Mouse (Mus musculus) thymus, postnatal 4 days (tissue): ENCODE results near the gene Haus5.
A peak's percentile ranks its signal among the peaks of the same experiment; 100 is the strongest.

ENCODE experiments used
- DNase-seq: peaks from one replicate; pipeline ENCODE4 v3.0.0; 2021

The Haus5 gene

DNA sequence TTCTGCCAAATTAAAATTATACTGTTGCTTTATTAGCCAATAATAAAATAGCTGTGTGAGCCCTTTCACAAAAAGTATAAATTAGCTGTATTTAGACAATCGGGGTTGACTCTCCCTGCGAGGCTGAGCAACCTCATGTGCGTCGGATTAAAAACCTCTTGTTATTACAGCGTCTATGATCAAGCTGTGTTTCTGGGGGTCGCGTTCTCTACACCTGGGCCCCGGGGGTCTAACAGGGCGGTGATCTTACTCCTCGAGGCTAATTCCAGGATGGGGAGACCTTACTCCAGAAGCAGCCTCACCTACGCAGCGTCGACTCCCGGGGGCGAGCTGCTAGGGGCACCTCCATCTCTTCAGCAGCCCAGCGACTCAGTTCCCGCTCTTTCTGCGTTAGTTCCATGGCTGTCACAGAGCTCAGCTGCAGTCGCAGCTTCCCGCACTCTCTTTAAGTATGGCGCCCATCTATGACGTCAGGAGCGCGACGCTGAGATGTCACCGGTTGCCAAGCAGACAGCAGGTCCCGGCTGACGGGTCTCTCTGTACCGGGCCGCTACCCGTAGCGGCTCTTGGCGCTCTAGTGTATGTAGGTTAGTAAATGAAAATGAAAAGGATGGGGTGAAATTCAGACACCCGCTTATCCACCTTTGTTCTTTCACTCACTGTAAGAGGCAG lies at the start of gene Haus5:
Gene Haus5 (minus strand): TSS at position 466 of the 672 bp plus-strand sequence.
- peak; percentile 94 for DNase-seq

DNA sequence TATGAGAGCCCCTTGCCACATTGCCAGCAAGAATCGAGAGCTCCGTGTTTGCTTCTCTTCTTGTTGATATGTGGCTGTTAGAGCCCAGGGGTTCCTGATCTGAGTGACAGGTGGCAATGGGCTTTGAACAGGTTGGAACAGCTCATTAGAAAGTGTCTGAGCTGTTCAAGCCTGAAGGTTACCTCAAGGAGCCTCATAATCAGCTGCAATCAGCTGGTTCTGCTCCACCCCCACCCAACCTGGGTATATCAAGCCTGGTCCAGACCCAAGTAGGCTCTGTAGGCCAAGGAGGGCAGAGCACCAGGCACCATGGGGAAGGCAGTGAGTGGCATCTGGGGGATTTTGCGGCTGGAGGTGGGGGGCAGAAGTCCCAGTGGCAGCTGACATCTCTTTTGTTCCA lies 47.1 kb upstream of the Haus5 start, which contains the start of gene Atp4a:
Gene Atp4a (plus strand): TSS at position 268 of the 400 bp plus-strand sequence.
- no peak for DNase-seq

DNA sequence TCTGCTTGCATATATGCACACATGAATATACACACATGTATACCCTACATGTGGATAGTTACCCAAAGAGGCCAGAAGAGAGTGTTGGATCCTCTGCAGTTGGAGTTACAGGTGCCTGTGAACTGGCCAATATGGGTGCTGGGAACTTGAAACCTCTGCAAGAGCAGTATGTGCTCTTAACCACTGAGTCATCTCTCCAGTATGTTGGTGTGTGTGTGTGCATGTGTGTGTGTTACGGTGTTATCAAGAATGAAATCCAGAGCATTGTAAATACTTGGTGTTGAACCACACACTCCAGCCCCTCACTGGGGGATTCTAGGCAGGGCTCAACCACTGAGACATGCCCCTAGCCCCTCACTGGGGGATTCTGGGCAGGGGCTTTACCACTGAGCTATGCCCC lies 42.6 kb upstream of the Haus5 start:
- DNase-seq = no peak

DNA sequence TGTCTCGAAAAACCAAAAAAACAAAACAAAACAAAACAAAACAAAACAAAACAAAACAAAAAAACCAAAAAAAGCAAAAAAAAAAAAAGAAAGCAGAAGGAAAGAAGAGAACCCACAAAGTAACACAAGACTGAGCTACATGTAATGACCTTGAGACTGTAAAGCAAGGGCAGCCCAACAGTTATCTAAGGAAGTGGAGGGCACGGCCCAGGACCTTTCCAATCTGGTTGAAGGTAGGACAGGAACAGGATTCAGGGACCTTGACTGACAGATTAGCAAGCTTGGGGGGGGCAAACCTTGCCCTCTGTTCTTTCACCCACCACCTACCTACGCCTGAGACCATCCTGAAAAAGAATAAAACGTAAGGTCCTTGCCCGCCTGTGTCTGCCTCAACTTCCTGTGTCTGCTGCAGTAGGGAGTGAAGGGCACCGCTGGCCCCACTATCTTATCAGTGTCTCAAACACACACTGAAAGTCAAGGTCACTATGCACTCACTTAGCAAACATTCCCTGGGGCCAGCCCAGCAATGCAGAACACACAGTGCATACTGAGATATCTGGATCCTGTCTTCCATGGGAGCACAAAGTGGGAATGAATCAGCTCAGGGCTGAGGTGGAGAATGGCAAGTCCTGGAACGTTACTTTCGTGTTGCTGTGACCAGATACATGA lies 41.6 kb upstream of the Haus5 start:
- no peak for DNase-seq

DNA sequence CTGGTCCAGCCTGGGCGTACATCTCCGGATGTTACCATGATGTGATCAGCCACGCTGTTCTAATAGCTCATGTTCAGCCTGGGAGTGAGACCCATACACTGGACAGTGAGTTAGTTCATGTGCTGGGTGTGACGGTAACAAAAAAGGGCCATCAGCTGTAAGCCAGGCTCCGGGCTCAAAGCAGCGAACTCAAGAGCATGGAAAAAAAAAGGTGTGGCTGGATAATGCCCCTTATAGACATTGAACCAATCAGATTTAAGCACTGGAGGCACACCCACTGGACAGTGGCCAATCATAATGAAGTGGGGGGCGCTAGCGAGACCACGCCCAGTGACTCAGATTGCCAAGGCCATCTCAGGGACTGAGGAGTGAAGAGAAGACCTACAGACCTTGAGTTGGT lies 33.8 kb upstream of the Haus5 start, which contains the start of gene 2200002J24Rik:
Gene 2200002J24Rik (plus strand): TSS at position 338 of the 400 bp plus-strand sequence.
- peak; percentile 27 for DNase-seq

DNA sequence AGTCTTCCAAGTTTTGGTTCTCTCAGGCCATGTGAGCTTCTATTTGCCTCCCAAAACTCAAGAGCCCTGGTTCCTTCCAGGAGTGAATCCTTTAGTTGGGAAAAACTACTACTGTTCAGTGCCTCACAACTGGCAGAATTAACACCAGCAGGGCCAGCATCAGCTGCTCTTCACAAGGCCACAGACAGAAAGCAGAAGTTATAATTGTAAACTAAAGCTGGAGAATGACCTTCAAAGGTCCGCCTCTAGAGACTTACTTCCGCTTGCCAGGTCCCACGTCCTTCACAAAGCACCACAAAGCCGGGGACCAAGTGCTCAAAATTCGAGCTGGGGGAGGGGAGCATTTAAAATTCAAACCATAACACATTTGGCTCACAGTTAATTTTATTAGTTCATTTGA lies 33.3 kb upstream of the Haus5 start:
- DNase-seq = no peak

DNA sequence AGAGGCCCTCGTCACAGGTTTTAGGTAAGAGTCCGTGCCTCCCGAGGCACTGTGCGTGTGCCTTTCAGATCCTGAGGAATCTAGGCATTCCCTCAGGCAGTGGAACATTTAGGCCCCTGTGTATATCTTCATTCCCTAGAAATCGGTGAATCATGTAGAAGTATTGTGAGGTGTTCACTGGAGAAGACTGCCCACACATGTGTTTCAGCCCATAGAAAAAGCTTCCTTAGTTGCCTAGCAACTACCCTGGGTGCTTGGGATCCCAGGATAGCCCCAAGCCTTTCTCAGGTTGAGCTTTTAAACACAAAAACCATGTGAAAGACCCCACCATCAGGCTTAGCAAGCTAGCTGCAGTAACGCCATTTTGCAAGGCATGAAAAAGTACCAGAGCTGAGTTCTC lies 23.5 kb upstream of the Haus5 start:
- DNase-seq = no peak

DNA sequence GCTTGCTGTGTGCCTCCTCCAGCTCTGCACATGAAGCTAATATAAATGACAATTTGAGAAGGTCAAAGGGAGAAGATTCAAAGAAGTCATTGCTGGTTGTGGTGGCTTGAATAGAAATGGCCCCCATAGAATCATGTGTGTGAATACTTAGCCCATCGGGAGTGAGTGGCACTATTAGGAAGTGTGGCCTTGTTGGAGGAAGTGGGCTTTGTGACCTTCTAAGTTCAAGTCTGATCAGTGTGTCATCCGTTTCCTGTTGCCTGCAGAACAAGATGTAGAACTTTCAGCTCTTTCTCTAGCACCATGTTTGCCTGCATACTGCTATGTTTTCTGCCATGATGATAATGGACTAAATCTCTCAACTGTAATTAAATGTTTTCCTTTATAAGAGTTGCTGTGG lies 18.6 kb upstream of the Haus5 start:
- DNase-seq = no peak

DNA sequence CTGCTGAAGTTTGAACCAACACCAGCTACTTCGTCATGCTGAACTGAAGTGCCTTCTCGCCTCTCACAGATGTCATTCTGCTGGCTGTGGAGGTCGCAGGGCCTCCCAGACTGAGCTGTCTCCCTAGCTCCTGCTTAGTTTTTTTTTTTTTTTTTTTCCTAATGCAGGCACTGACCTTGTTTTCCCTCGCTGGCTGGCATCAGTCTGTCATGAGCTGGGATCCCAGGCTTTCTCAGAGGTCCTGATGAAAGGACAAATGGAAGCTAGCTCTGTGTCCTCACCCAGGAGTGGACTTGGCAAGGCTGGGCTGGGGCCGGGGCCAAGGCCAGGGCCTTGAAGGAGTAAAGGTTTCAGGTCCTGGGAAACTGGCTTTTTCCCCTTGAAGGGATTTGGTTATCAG lies 17.1 kb upstream of the Haus5 start:
- no peak for DNase-seq

DNA sequence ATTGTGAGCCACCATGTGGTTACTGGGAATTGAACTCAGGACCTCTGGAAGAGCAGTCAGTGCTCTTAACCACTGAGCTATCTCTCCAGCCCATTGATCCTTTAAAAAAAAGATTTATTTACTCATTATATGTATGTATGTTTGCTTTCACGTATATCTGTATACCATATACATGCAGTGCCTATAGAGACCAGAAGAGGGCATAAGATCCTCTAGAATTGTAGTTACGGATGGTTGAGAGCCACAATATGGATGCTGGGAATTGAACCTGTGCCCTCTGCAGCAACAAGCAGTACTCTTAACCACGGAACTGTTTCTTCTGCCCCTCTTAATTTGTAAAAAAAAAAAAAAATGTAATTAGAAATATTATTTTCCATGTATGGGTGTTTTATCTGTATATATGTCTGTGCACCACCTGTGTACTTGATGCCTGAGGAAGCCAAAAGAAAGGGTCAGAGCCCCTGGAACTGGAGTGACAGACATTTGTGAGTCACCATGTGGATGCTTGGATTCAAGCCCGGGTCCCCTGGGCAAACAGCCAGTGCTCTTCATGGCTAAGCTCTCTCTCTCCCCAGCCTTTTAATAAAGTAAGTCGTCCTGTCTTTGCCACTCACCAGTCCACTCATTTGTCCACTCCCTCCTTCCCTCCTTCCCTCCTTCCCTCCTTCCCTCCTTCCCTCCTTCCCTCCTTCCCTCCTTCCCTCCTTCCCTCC lies 13.6 kb upstream of the Haus5 start:
- DNase-seq = no peak

DNA sequence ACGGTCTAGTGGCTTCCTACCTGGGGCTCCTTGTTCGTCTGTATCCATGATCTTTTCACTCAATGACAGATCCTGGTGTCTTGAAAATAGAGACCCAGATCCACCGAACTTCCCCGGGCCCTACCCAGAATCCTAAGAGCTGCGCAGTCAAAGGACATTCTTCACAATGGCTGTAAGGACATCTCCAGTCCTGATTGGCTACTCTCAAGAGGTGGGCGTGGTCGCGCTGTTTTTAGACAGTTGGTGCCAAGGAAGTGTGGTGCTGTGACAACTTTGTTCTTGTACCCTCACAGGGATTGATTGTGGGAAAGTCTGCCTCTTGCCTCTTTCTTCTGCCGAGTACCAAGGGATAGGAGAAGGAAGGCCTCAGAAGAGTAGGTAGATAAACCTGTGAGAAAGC lies 6.7 kb upstream of the Haus5 start, which contains the start of gene Pmis2:
Gene Pmis2 (minus strand): TSS at position 126 of the 400 bp plus-strand sequence.
- no peak for DNase-seq

DNA sequence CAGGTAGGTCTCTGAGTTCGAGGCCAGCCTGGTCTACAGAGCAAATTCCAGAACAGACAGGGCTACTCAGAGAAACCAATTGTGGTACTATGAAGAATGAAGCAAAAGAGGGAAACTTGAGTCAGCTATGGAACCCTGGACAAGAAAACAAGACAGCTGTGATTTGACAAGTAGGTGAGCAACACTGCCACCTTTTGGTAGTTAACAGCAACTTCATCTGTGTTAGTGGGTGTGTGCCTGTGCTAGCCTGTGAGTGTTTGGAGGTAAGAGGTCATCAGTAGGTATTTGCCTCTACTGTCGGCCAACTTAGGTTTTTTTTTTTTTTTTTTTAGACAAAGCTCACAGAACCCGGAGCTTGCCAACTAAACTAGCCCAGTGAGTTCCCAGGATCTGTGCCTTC lies 4.4 kb upstream of the Haus5 start:
- DNase-seq = no peak

DNA sequence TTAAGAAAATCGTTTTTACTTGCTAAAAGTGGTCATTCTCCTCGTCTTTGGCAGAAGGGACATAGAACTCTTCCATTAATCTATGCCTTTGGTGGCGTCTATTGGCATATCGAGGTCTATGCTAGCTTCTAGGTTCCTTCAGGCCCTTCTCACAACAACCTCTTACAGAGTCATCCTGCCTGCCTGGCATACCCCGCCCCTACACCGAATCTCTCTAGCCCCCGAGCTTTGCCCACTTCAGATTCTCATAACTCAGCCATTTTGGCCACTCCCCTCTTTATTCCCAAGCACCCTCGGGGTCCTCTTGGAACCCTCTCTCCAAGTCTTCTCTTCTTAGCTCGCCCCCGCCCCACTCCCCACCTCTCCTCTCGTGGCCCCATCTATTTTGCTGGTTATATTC lies 527 bp upstream of the Haus5 start:
- DNase-seq = peak; percentile 28

DNA sequence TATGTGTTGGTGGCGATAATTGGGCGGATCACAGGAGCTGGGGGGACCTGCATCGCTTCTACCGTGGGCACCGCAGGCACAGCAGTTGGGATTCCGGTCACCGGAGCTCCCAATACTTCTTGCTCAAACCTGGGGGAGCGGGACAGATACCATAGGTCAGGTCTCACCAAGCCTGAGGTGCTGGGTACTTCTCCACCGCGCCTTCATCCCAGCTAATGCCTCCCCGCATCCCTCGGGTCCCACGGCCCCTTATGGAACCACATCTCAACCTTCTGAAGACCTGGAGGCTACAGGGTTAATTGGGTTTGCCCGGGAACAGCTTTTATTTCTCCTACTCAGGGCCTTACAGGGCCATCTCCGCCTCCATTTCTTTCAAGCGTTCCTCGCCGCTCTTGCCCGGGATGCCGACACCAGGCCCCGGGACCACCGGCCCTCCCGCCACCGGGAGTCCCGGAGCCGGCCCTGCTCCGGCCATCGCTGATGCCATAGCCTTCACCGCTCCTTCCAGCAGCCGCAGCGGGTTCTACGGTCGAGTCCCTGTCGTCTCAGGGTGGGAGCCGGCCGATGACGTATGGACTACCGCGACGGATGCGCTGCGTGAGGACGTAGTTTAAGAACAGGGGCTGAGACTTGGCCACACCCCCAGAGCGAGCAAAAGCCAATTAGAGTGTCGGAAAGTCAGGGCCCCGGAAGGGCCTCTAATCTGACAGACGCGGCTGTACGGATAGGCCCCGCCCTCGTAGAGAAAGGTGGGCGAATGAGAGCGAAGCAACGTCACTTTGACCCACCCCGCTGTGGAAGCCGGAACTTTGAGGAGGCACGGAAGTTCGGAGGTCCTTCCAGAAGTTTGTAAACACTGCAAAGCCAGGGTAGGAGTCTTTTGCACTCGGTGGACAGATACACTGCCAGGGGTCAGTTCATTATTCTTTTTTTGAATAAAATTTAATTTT lies 14.9 kb downstream of the Haus5 start, which contains the start of gene Rbm42:
Gene Rbm42 (minus strand): TSS at position 727 of the 950 bp plus-strand sequence.
- peak; percentile 97 for DNase-seq

DNA sequence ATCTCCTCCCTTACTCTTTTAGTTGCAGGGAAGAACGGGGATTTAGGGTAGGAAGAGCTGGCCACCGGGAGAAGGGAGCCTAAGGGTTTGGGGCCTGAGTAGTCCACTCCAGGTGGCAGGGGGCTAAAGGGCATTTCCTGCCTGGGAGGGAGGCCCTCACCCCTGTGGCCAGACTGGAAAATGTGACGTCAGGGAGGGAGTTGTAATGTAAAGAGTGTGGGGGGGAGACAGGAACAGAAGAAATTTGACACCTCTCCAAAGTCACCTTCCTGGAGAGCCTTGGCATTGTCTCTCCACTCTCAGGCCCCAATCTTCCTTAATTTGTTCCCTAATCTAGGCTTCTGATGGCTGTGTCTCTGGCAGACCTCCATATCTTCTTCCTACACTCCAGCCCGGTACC lies 25.7 kb downstream of the Haus5 start:
- DNase-seq = no peak

DNA sequence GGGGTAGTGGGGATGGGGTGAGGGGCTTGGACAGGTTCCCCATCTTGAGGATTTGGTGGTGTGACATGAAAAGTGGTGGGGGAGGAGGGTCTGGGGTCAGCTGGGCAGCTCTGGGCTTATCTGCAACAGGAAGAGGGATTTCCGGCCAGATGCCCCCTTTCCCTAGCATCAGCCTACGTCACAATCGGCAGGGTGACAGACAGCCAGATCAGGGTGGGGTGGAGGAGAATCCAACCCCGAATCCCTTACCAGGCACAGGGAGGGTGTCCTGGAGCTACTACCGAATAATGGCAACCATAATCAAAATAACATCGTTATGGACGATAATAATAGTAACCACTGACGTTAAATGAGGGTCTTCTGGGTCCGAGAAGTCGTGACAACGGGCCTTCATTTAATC lies 28.4 kb downstream of the Haus5 start:
- no peak for DNase-seq

DNA sequence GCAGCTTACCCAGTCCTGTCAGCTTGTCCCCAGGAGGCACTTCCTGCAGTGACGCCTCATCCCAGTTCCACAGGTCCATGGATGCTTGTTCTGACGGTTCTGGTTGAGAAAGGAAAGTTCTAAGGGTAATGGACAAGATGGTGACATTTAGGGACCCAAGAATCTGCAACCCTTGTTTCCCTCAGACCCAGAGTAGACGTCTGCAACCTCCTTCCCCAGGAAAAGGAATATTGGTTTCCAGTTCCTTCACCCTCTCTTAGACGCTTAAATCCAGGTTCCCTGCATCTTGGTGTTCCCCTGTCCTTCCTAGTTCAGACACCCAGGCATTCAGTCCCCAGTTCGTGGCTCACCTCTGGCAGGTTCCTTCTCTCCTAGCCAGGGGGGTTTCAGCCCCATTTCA lies 29.0 kb downstream of the Haus5 start, which contains the start of gene Etv2:
Gene Etv2 (minus strand): TSS at position 101 of the 400 bp plus-strand sequence.
- no peak for DNase-seq

DNA sequence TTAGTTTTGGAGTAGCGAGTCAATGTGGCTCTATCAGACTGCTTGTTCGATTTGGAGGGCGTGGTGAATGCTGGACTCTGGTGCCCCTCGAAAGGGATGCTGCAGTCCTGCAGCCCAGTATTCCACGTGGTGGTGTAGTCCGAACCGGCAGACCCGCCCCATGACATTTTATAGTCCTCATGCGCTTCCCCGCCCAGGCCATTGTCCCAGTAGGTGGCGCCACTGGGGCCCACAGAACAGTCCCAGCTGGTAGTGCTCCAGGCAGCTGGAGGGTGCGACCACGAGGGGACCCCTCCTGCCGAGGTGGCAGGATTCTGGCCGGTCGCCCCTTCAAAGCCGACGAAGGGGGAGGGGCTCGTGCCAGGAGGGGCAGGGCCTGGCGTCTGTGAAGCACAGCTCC lies 30.2 kb downstream of the Haus5 start:
- peak; percentile 87 for DNase-seq

DNA sequence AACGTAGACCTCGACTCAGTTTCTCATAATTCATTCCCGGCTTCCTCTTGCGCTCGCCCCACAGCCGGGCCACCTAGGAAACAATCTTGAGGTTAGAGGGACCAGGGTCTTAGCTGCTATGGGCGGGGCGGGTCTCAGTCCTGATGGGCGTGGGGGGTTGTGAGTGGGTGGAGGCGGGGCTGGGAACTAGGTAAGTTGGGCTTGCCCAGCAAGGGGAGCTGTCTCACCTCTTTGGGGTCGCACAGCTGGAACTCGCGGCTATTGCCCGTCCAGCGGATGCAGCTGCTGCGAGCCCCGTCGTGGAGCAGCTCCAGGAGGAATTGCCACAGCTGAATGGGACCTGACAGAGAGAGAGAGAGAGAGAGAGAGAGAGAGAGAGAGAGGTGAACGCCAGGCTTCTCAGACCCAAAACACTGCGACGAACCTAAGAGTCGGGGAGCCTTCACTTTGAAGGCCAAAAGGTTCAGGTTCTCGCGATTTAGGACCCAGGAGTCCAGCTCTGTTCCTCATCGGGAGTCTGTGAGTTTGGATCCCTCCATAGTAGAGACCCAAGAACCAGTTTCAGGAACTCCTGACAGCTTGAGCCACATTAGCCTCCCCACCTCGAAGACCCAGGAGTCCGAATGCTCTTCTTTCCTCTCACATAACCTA lies 30.9 kb downstream of the Haus5 start:
- no peak for DNase-seq

DNA sequence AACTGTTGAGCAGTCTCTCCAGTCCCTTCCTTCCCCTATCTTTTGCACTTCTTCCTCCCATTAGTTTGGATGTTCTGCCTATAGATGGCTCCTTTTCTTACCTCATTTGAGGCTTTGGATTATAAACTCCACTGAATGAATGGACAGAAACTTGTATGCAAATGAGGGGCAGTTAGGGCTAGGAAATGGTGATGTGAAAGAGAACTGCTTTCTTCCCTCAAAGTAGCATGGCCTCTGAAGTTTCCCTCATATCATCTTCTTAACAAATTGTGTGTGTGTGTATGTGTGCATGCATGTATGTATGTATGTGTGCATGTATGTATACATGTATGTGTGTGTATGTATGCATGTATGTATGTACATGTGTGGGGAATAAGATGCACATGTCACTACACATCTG lies 35.8 kb downstream of the Haus5 start:
- DNase-seq = no peak

DNA sequence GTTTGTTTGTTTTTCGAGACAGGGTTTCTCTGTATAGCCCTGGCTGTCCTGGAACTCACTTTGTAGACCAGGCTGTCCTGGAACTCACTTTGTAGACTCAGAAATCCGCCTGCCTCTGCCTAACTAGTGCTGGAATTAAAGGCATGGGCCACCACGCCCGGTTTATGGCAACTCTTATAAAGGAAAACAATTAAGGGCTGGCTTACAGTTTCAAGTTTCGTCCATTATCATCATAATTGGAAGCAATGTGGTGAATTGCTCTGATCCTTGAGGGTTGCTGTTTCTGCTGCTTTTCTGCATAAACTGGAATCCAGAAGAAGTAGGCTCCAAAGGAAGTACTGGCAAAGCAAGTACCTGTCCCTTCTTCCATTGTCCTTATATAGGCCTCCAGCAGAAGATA lies 38.1 kb downstream of the Haus5 start:
- DNase-seq = no peak
